10 mouse cellular contexts compared by ENCODE assay signal in the genomic region with DNA sequence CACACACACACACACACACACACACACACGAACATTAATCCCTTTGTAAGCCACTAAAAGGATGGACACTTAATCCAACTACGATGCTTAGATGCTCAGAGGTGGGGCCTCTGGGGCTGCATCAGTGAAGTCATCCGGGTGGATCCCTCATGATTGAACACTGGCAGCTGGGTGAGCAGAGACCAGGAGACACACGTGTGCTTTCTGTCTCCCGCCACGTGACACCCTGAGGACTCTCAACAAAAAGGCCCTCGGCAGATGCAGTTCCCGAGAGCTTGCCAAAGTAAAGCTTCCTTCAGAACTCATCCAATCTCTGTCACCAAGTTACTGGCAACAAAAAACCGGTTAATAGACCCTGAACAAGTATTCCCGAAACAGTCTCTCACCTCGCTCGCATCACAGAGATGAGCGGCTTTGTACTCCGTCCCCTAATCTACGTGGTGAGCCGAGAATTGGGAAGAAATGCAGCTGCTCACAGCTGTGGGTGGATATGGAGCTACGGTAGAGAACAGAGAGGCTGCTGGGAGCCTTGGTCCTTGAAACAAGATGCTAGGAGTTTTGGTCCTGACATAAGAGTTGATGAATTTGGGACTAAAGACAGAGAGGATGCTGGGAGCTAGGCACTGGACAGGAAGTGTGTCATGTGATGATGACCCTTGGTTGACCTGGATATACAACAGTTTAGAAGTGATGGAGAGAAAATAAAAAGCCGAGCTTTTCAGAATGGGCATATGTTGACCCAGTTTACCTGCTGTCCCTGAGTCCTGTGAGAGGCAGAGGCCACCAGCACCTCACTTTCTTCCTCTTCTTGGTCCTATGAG. TPM values are rescaled to one million over a fixed set of nuclear protein-coding genes. Genes with fewer than 3 reads are reported as not detected.
A peak's percentile ranks its signal among the peaks of the same experiment; 100 is the strongest.
DNase-seq lines count a peak whose midpoint lies in the region; ATAC-seq and TF ChIP-seq lines count a peak whose summit lies in the region.
"Had no signal": no experiment of that assay in that cellular context is flagged by ENCODE, and none has a peak within 500 bp of the region (broad histone marks: within the 10 kb centered on the region; RNA-seq: fewer than 3 reads in every experiment).

No protein-coding gene starts in this region.

- H3K36me3 ChIP-seq in C2C12 (ENCODE audit: control insufficient read depth, insufficient read depth) = peaks cover 13% of the 10 kb centered on the region
- H3K36me3 ChIP-seq in forebrain, embryonic 15.5 days = no peaks in the 10 kb centered on the region
- no peaks in the 10 kb centered on the region for H3K36me3 ChIP-seq in midbrain, embryonic 15.5 days (replicated peaks)

- no peak for ATAC-seq in forebrain, embryonic 15.5 days (replicated peaks)
- ATAC-seq in midbrain, embryonic 15.5 days (replicated peaks) = no peak

- no peak for TF ChIP-seq CTCF in C2C12 (IDR thresholded peaks at IDR 0.05; ENCODE audit: control insufficient read depth, insufficient read depth, insufficient read length)

- no peaks in the 10 kb centered on the region for H3K79me3 ChIP-seq in C2C12 (ENCODE audit: low read depth)

- DNase-seq in gastrocnemius, adult 18-20 months (ENCODE audit: low spot score) = peak; percentile 32
- DNase-seq in gastrocnemius, postnatal 10 days = no peak
- no peak for DNase-seq in ovary, postnatal 14 days (ENCODE audit: low spot score)
- DNase-seq in urinary bladder, postnatal 14 days (ENCODE audit: low spot score) = no peak
- DNase-seq in urinary bladder, postnatal 10 days (ENCODE audit: low spot score) = no peak

- no peaks in the 10 kb centered on the region for H3K9me3 ChIP-seq in forebrain, embryonic 15.5 days
- H3K9me3 ChIP-seq in midbrain, embryonic 15.5 days = no peaks in the 10 kb centered on the region
- H3K9me3 ChIP-seq: lung, embryonic 15.5 days had no signal

- WGBS in forebrain, embryonic 15.5 days = 51% methylated on average over 18 of the region's 18 CpGs
- 46% methylated on average over 18 of the region's 18 CpGs for WGBS in midbrain, embryonic 15.5 days

- H3ac ChIP-seq in C2C12 (ENCODE audit: control insufficient read depth, insufficient read length, low read depth) = peak overlapping the region; percentile 36

- H3K27ac ChIP-seq in forebrain, embryonic 15.5 days (replicated peaks) = peak overlapping the region; percentile 22; the same call in 1 of the 2 replicates
- no peak overlapping the region for H3K27ac ChIP-seq in midbrain, embryonic 15.5 days
- H3K27ac ChIP-seq: lung, embryonic 15.5 days had no signal

- peak overlapping the region; percentile 46 for H3K4me3 ChIP-seq in C2C12 (ENCODE audit: insufficient read depth, poor library complexity, severe bottlenecking)
- peak overlapping the region; percentile 85 for H3K4me3 ChIP-seq in forebrain, embryonic 15.5 days
- H3K4me3 ChIP-seq in midbrain, embryonic 15.5 days = peak overlapping the region; percentile 78

- peaks cover 47% of the 10 kb centered on the region for H3K4me1 ChIP-seq in forebrain, embryonic 15.5 days
- H3K4me1 ChIP-seq in midbrain, embryonic 15.5 days = peaks cover 45% of the 10 kb centered on the region

- H3K27me3 ChIP-seq in C2C12 (ENCODE audit: control insufficient read depth, insufficient read depth, insufficient read length) = no peaks in the 10 kb centered on the region
- H3K27me3 ChIP-seq in forebrain, embryonic 15.5 days = no peaks in the 10 kb centered on the region
- no peaks in the 10 kb centered on the region for H3K27me3 ChIP-seq in midbrain, embryonic 15.5 days (replicated peaks)

- H3K4me2 ChIP-seq in forebrain, embryonic 15.5 days (replicated peaks) = peak overlapping the region; percentile 79
- peak overlapping the region; percentile 72 for H3K4me2 ChIP-seq in midbrain, embryonic 15.5 days

- H3K79me2 ChIP-seq in C2C12 (ENCODE audit: control insufficient read depth, insufficient read depth) = no peaks in the 10 kb centered on the region

- H3K9ac ChIP-seq in forebrain, embryonic 15.5 days (replicated peaks) = peak overlapping the region; percentile 92
- H3K9ac ChIP-seq in midbrain, embryonic 15.5 days = peak overlapping the region; percentile 89; the same call in 1 of the 2 replicates

TF ChIP-seq in C2C12, 6 proteins besides CTCF, POLR2A, EP300 and RAD21:
- TF ChIP-seq MAX (IDR thresholded peaks at IDR 0.05) (no peak), FOSL1 (IDR thresholded peaks at IDR 0.05; ENCODE audit: insufficient read depth, low read length, poor library complexity, severe bottlenecking) (no peak), USF1 (IDR thresholded peaks at IDR 0.05; ENCODE audit: low read depth) (peak; percentile 91), MYOD1 (IDR thresholded peaks at IDR 0.05; ENCODE audit: control insufficient read depth, insufficient read length, low read depth) (peak; percentile 88), MYOG (IDR thresholded peaks at IDR 0.05; ENCODE audit: control insufficient read depth, extremely low read depth, insufficient read length) (no peak), CEBPB (IDR thresholded peaks at IDR 0.05; ENCODE audit: low read depth) (no peak)

RNA-seq across cellular contexts. Expression of a gene that starts 1.5 kb away (rescaled TPM):
- 1 to 10 TPM; 2.3 to 3.4 TPM for total RNA-seq in gastrocnemius, adult 18-20 months (2021)
- total RNA-seq in gastrocnemius, postnatal 10 days (2021) = 10 to 100 TPM; 14.7 to 17.4 TPM
- polyA plus RNA-seq in C2C12 (2012; fragmentation: generic; extraction: Trizol) = 160 TPM
- 70.1 and 76.4 TPM in 2 replicates for polyA plus RNA-seq in forebrain, embryonic 15.5 days (2015; fragmentation: Nextera tagmentation; extraction: Ambion mirVana)
- 79.2 and 81.1 TPM in 2 replicates for polyA plus RNA-seq in midbrain, embryonic 15.5 days (2015; fragmentation: Nextera tagmentation; extraction: Ambion mirVana)

RNA-seq across cellular contexts. Expression of a gene that starts 18.0 kb away (rescaled TPM):
- 1 to 10 TPM in 1 of 2 experiments, under 1 TPM in 1; 0.87 to 1.4 TPM for total RNA-seq in gastrocnemius, adult 18-20 months (2021)
- total RNA-seq in gastrocnemius, postnatal 10 days (2021) = 1 to 10 TPM; 2.0 to 3.0 TPM
- 191 TPM for polyA plus RNA-seq in C2C12 (2012; fragmentation: generic; extraction: Trizol)
- 1.3 and 1.6 TPM in 2 replicates for polyA plus RNA-seq in forebrain, embryonic 15.5 days (2015; fragmentation: Nextera tagmentation; extraction: Ambion mirVana)
- 1.6 and 1.9 TPM in 2 replicates for polyA plus RNA-seq in midbrain, embryonic 15.5 days (2015; fragmentation: Nextera tagmentation; extraction: Ambion mirVana)

RNA-seq across cellular contexts. Expression of a gene that starts 26.5 kb away (rescaled TPM):
- total RNA-seq in gastrocnemius, adult 18-20 months (2021) = 1 to 10 TPM; 4.1 to 4.5 TPM
- 10 to 100 TPM; 11.4 to 11.6 TPM for total RNA-seq in gastrocnemius, postnatal 10 days (2021)
- 53.8 TPM for polyA plus RNA-seq in C2C12 (2012; fragmentation: generic; extraction: Trizol)
- polyA plus RNA-seq in forebrain, embryonic 15.5 days (2015; fragmentation: Nextera tagmentation; extraction: Ambion mirVana) = 296 and 306 TPM in 2 replicates
- 336 and 344 TPM in 2 replicates for polyA plus RNA-seq in midbrain, embryonic 15.5 days (2015; fragmentation: Nextera tagmentation; extraction: Ambion mirVana)

RNA-seq across cellular contexts. Expression of a gene that starts 28.2 kb away (rescaled TPM):
- total RNA-seq in gastrocnemius, adult 18-20 months (2021) = not detected
- under 1 TPM in 1 of 2 experiments, not detected in 1; 0.21 TPM for total RNA-seq in gastrocnemius, postnatal 10 days (2021)
- polyA plus RNA-seq in C2C12 (2012; fragmentation: generic; extraction: Trizol) = 0.33 TPM
- not detected in 2 replicates for polyA plus RNA-seq in forebrain, embryonic 15.5 days (2015; fragmentation: Nextera tagmentation; extraction: Ambion mirVana)
- not detected in 2 replicates for polyA plus RNA-seq in midbrain, embryonic 15.5 days (2015; fragmentation: Nextera tagmentation; extraction: Ambion mirVana)
- polyA plus RNA-seq: lung, embryonic 15.5 days had no signal

RNA-seq across cellular contexts. Expression of a gene that starts 31.9 kb away (rescaled TPM):
- total RNA-seq in gastrocnemius, adult 18-20 months (2021) = not detected
- total RNA-seq in gastrocnemius, postnatal 10 days (2021) = not detected
- polyA plus RNA-seq in C2C12 (2012; fragmentation: generic; extraction: Trizol) = 0.16 TPM
- polyA plus RNA-seq in forebrain, embryonic 15.5 days (2015; fragmentation: Nextera tagmentation; extraction: Ambion mirVana) = 1.5 and 1.7 TPM in 2 replicates
- polyA plus RNA-seq in midbrain, embryonic 15.5 days (2015; fragmentation: Nextera tagmentation; extraction: Ambion mirVana) = 2.1 and 2.2 TPM in 2 replicates
- polyA plus RNA-seq: large intestine, adult 2 months had no signal

Comparison
In these comparisons a context has a peak if more than half of its experiments do, and no peak if none do; other contexts are left out.
1. RNA of a gene that starts 18.0 kb away (polyA plus RNA-seq): 191 TPM in C2C12 (single experiment); 1.6 to 1.9 TPM in midbrain, embryonic 15.5 days and 1.3 to 1.6 TPM in forebrain, embryonic 15.5 days; every median in the first group is over 10 times any median in the second.
2. Peak in every context shown above with its lines, with median percentiles within 50 percentile points of each other: H3K4me3 ChIP-seq.